Mouse (Mus musculus) heart, adult 2 months (tissue): ENCODE results near the gene Six4. TPM values are rescaled to one million over a fixed set of nuclear protein-coding genes. Genes with fewer than 3 reads are reported as not detected.
"Not testable (repeated sequence)": the region's sequence is repeated elsewhere in the genome, so short reads cannot be mapped to it uniquely, and the experiment has no call there.

Experiments
- DNase-seq, 2 experiments: peaks; one replicate each; pipeline ENCODE4 v3.0.0; 2021
- H3K27ac ChIP-seq: fragments of 200-600 bp; 2 replicates; pipeline ENCODE4 v1.8.1; 2022
- H3K27me3 ChIP-seq: fragments of 200-500 bp; 2 replicates; pipeline ENCODE4 v1.6.1; 2012; ENCODE audit warnings: mild to moderate bottlenecking, low read length, inconsistent platforms, mixed read lengths; ENCODE audit not compliant: control insufficient read depth, insufficient read depth
- H3K36me3 ChIP-seq: fragments of 200-500 bp; 2 replicates; pipeline ENCODE4 v1.6.1; 2012; ENCODE audit warnings: low read length, inconsistent platforms; ENCODE audit not compliant: control insufficient read depth, insufficient read depth
- H3K4me1 ChIP-seq: fragments of 200-500 bp; 2 replicates; pipeline ENCODE4 v1.6.1; 2011; ENCODE audit warnings: low read length; ENCODE audit not compliant: control insufficient read depth, insufficient read depth
- H3K4me3 ChIP-seq: fragments of 200-600 bp; 2 replicates; pipeline ENCODE4 v1.8.1; 2022
- H3K79me2 ChIP-seq: fragments of 200-500 bp; replicated peaks from 2 replicates; pipeline ENCODE4 v1.6.1; 2012; ENCODE audit warnings: mild to moderate bottlenecking, inconsistent platforms, low read length, moderate library complexity, mixed read lengths; ENCODE audit not compliant: control insufficient read depth, insufficient read depth
- H3K9ac ChIP-seq: fragments of 200-500 bp; 2 replicates; pipeline ENCODE4 v1.6.1; 2012; ENCODE audit warnings: low read depth, mild to moderate bottlenecking, control low read depth, inconsistent platforms, low read length, mixed read lengths
- CTCF ChIP-seq: fragments of 200-600 bp; IDR thresholded peaks from 2 replicates; pipeline ENCODE4 v1.8.1; 2022; ENCODE audit warnings: antibody characterized with exemption, mild to moderate bottlenecking, moderate library complexity
- EP300 ChIP-seq: fragments of 200-500 bp; IDR thresholded peaks from 2 replicates; pipeline ENCODE4 v1.6.1; 2011; ENCODE audit warnings: low read depth, low read length, control low read depth; ENCODE audit not compliant: insufficient read depth
- POLR2A ChIP-seq: fragments of 200-500 bp; IDR thresholded peaks from 2 replicates; pipeline ENCODE4 v1.6.1; 2011; ENCODE audit warnings: mild to moderate bottlenecking, low read depth, low read length, control low read depth; ENCODE audit not compliant: insufficient read depth
- WGBS: fragments of 180-500 bp; shearing (Covaris S2); methylation state at CpG from one replicate; pipeline ENCODE4 v1.1.7; 2018; 5-methylcytosine and 5-hydroxymethylcytosine counted together
- intact Hi-C: fragments of 180-260 bp; cut with DNase I; formaldehyde crosslinking; loops from one replicate; pipeline ENCODE4 v1.15.1; 2025
- polyA plus RNA-seq: library from polyadenylated mRNA; depleted of rRNA; stranded (reverse); fragments of >200 nt; gene quantifications from 2 replicates; pipeline ENCODE4 v1.2.3, GENCODE M21; 2012
- total RNA-seq, 2 experiments: library from RNA; stranded (reverse); gene quantifications; 2 replicates each; pipeline ENCODE4 v1.2.3; 2021

Six4 gene
- total and polyA plus RNA-seq, 3 experiments, result 1.6 to 6.8 (median 3.9) TPM

- intact Hi-C loops, result loop anchor here (5.0 kb wide), 2 partner anchors 63 to 177 kb away; partner anchors contain the start of genes Slc38a6 and Trmt5
- no peak for DNase-seq
- Histone ChIP-seq H3K27ac (no peak overlapping the region), H3K36me3 (no peaks in the 10 kb centered on the region), H3K4me1 (peaks cover 1% of the 10 kb centered on the region; the same call in 1 of the 2 replicates), H3K79me2 (no peaks in the 10 kb centered on the region), H3K4me3 (no peak overlapping the region), H3K9ac (no peak overlapping the region), H3K27me3 (no peaks in the 10 kb centered on the region; the same call in 1 of the 2 replicates)
- WGBS, result 37% methylated on average over 23 of the region's 23 CpGs
- TF ChIP-seq CTCF, result no peak
- TF ChIP-seq POLR2A, result no peak
These were observed 2.7 kb downstream of the Six4 start for GRCm38 (mm10) chr12:73110431-73111111.

- no peak overlapping the region for H3K4me3 ChIP-seq
- intact Hi-C loops, result no loop called here
- H3K27ac ChIP-seq, result no peak overlapping the region
- no peak for TF ChIP-seq CTCF
- no peak for TF ChIP-seq EP300
- no peak for TF ChIP-seq POLR2A
- DNase-seq, result no peak
- H3K36me3 ChIP-seq, result no peaks in the 10 kb centered on the region
- WGBS, result 63% methylated on average over 2 of the region's 2 CpGs
- H3K4me1 ChIP-seq, result peaks cover 1% of the 10 kb centered on the region; the same call in 1 of the 2 replicates
- no peak overlapping the region for H3K9ac ChIP-seq
- no peaks in the 10 kb centered on the region; the same call in 1 of the 2 replicates for H3K27me3 ChIP-seq
- H3K79me2 ChIP-seq, result no peaks in the 10 kb centered on the region
These were observed 5.4 kb downstream of the Six4 start for GRCm38 (mm10) chr12:73107821-73108220.

GRCm38 (mm10) chr12:73103713-73104112 is 9.5 kb downstream of the Six4 start:
- no peak for TF ChIP-seq POLR2A
- TF ChIP-seq CTCF, result no peak
- no peak for TF ChIP-seq EP300
- Histone ChIP-seq H3K4me1 (no peaks in the 10 kb centered on the region), H3K27ac (no peak overlapping the region), H3K36me3 (no peaks in the 10 kb centered on the region), H3K4me3 (no peak overlapping the region), H3K79me2 (no peaks in the 10 kb centered on the region), H3K27me3 (no peaks in the 10 kb centered on the region), H3K9ac (no peak overlapping the region)
- 86% methylated on average over 12 of the region's 12 CpGs for WGBS
- intact Hi-C loops, result no loop called here
- DNase-seq, result no peak

GRCm38 (mm10) chr12:73098593-73098992 is 14.7 kb downstream of the Six4 start:
- 58% methylated on average over 4 of the region's 4 CpGs for WGBS
- TF ChIP-seq EP300 (no peak), POLR2A (no peak), CTCF (no peak)

GRCm38 (mm10) chr12:73096177-73096576 is 17.1 kb downstream of the Six4 start:
- H3K27me3 ChIP-seq, H3K9ac ChIP-seq, H3K79me2 ChIP-seq, H3K4me3 ChIP-seq, DNase-seq, intact Hi-C loops, H3K4me1 ChIP-seq, H3K27ac ChIP-seq, H3K36me3 ChIP-seq: not testable (repeated sequence)
- WGBS, result 87% methylated on average over 5 of the region's 5 CpGs

More at GRCm38 (mm10) chr12:73098593-73098992, 14.7 kb downstream of the Six4 start:
- intact Hi-C loops, result no loop called here
- Histone ChIP-seq H3K4me3 (no peak overlapping the region), H3K36me3 (no peaks in the 10 kb centered on the region), H3K27ac (no peak overlapping the region), H3K27me3 (no peaks in the 10 kb centered on the region), H3K4me1 (no peaks in the 10 kb centered on the region; the same call in 1 of the 2 replicates), H3K79me2 (no peaks in the 10 kb centered on the region), H3K9ac (no peak overlapping the region)
- no peak for DNase-seq

- WGBS, result 40% methylated on average over 2 of the region's 2 CpGs
- H3K27ac ChIP-seq, result no peak overlapping the region
- H3K27me3 ChIP-seq, result no peaks in the 10 kb centered on the region
- no peaks in the 10 kb centered on the region; the same call in 1 of the 2 replicates for H3K4me1 ChIP-seq
- TF ChIP-seq CTCF, result no peak
- no peak for TF ChIP-seq EP300
- no peak for TF ChIP-seq POLR2A
- no peaks in the 10 kb centered on the region for H3K79me2 ChIP-seq
- H3K36me3 ChIP-seq, result no peaks in the 10 kb centered on the region; the same call in 1 of the 2 replicates
- no peak overlapping the region for H3K4me3 ChIP-seq
- no peak overlapping the region for H3K9ac ChIP-seq
- intact Hi-C loops, result no loop called here
- no peak for DNase-seq
These were observed 18.7 kb downstream of the Six4 start for GRCm38 (mm10) chr12:73094605-73095004.
